ENCODE assay signal across 12 mouse cellular contexts in the genomic region with DNA sequence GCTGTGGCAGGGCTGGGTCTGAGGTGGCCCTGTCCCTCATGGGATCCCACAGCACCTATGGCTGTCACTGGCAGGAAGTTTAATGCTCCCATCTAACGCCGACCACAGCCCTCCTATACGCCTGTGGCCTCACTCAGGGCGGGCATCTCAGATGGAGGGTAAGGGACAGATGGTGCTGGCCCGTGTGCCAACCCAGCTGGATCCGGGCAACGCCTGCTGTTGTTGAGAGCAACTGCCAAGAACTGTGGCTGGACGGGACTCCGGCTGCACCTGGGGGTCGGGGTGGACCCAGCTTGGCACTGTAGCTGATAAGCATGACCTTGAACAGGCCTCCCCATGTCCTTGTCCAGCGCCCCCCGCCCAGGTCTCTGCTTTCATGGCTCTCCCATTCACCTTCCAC. TPM values are rescaled to one million over a fixed set of nuclear protein-coding genes. Genes with fewer than 3 reads are reported as not detected.
DNase-seq lines count a peak whose midpoint lies in the region; ATAC-seq and TF ChIP-seq lines count a peak whose summit lies in the region.
"Had no signal": no experiment of that assay in that cellular context is flagged by ENCODE, and none has a peak within 500 bp of the region (broad histone marks: within the 10 kb centered on the region; RNA-seq: fewer than 3 reads in every experiment).

No protein-coding gene starts in this region.

- no peak for DNase-seq in hindbrain, embryonic 11.5 days (ENCODE audit: low spot score)
- DNase-seq in midbrain, postnatal 0 days (ENCODE audit: low spot score): peak; percentile 57
- peak; percentile 74 for DNase-seq in cerebellum, adult 9-10 months
- no peak for DNase-seq in adrenal gland, postnatal 14 days
- no peak for DNase-seq in kidney, adult 18-20 months
- DNase-seq: lung, postnatal 36 days; right cerebral cortex, adult 18-20 months had no signal

- H3K4me2 ChIP-seq in hindbrain, embryonic 13.5 days: no peak overlapping the region
- no peak overlapping the region for H3K4me2 ChIP-seq in hindbrain, embryonic 11.5 days (replicated peaks; ENCODE audit: low read depth, low read length)
- no peak overlapping the region for H3K4me2 ChIP-seq in midbrain, postnatal 0 days (ENCODE audit: low read depth, low read length, poor library complexity, severe bottlenecking)
- no peak overlapping the region for H3K4me2 ChIP-seq in midbrain, embryonic 16.5 days (ENCODE audit: low read length)
- H3K4me2 ChIP-seq: hindbrain, embryonic 12.5 days had no signal

- H3K36me3 ChIP-seq in hindbrain, embryonic 13.5 days: no peaks in the 10 kb centered on the region
- no peaks in the 10 kb centered on the region for H3K36me3 ChIP-seq in hindbrain, embryonic 11.5 days (ENCODE audit: control insufficient read depth, insufficient read depth, low read length)
- no peaks in the 10 kb centered on the region for H3K36me3 ChIP-seq in midbrain, postnatal 0 days (ENCODE audit: insufficient read depth, low read length)
- H3K36me3 ChIP-seq in midbrain, embryonic 16.5 days (ENCODE audit: control insufficient read depth, insufficient read depth, low read length): no peaks in the 10 kb centered on the region
- H3K36me3 ChIP-seq: hindbrain, embryonic 12.5 days had no signal

- H3K27ac ChIP-seq in hindbrain, embryonic 13.5 days: no peak overlapping the region
- no peak overlapping the region for H3K27ac ChIP-seq in hindbrain, embryonic 11.5 days (ENCODE audit: low read depth, low read length)
- H3K27ac ChIP-seq in midbrain, postnatal 0 days (ENCODE audit: low read depth, low read length): no peak overlapping the region
- no peak overlapping the region for H3K27ac ChIP-seq in midbrain, embryonic 16.5 days (ENCODE audit: low read length)
- H3K27ac ChIP-seq: heart, adult 2 months; hindbrain, embryonic 12.5 days had no signal

- TF ChIP-seq CTCF in midbrain, postnatal 0 days (IDR thresholded peaks at IDR 0.05): no peak

- no peak overlapping the region for H3K9ac ChIP-seq in hindbrain, embryonic 13.5 days
- H3K9ac ChIP-seq in hindbrain, embryonic 11.5 days (ENCODE audit: low read depth, low read length): no peak overlapping the region
- H3K9ac ChIP-seq in midbrain, postnatal 0 days (replicated peaks; ENCODE audit: low read length, poor library complexity, severe bottlenecking): no peak overlapping the region
- no peak overlapping the region for H3K9ac ChIP-seq in midbrain, embryonic 16.5 days (ENCODE audit: low read depth, low read length)
- H3K9ac ChIP-seq: hindbrain, embryonic 12.5 days had no signal

- H3K4me1 ChIP-seq in hindbrain, embryonic 13.5 days (replicated peaks): peaks cover 21% of the 10 kb centered on the region
- peaks cover 3% of the 10 kb centered on the region for H3K4me1 ChIP-seq in hindbrain, embryonic 11.5 days (replicated peaks; ENCODE audit: control insufficient read depth, insufficient read depth, low read length)
- no peaks in the 10 kb centered on the region for H3K4me1 ChIP-seq in midbrain, postnatal 0 days (ENCODE audit: insufficient read depth, low read length)
- H3K4me1 ChIP-seq in midbrain, embryonic 16.5 days (ENCODE audit: control insufficient read depth, insufficient read depth, low read length): no peaks in the 10 kb centered on the region

- H3K9me3 ChIP-seq in hindbrain, embryonic 13.5 days: no peaks in the 10 kb centered on the region
- H3K9me3 ChIP-seq in hindbrain, embryonic 11.5 days (ENCODE audit: control insufficient read depth, low read length): no peaks in the 10 kb centered on the region
- no peaks in the 10 kb centered on the region for H3K9me3 ChIP-seq in midbrain, postnatal 0 days (ENCODE audit: low read length)
- H3K9me3 ChIP-seq in midbrain, embryonic 16.5 days (replicated peaks; ENCODE audit: control insufficient read depth, low read length, poor library complexity, severe bottlenecking): no peaks in the 10 kb centered on the region
- H3K9me3 ChIP-seq: hindbrain, embryonic 12.5 days had no signal

- peaks cover 78% of the 10 kb centered on the region for H3K27me3 ChIP-seq in hindbrain, embryonic 13.5 days
- H3K27me3 ChIP-seq in hindbrain, embryonic 11.5 days (ENCODE audit: control insufficient read depth, insufficient read depth, low read length): peaks cover 12% of the 10 kb centered on the region; the same call in 1 of the 2 replicates
- no peaks in the 10 kb centered on the region; the same call in none of the 2 replicates for H3K27me3 ChIP-seq in midbrain, postnatal 0 days (ENCODE audit: insufficient read depth, low read length)
- H3K27me3 ChIP-seq in midbrain, embryonic 16.5 days (ENCODE audit: control insufficient read depth, insufficient read depth, low read depth, low read length): 0 out of 2 replicates have a peak, but pooled peaks cover 3% of the 10 kb centered on the region

- ATAC-seq in hindbrain, embryonic 13.5 days (ENCODE audit: low FRiP score): peak; percentile 12; the same call in 1 of the 2 replicates
- ATAC-seq in hindbrain, embryonic 11.5 days (ENCODE audit: low FRiP score): no peak
- ATAC-seq in midbrain, postnatal 0 days (ENCODE audit: low FRiP score): no peak
- no peak for ATAC-seq in midbrain, embryonic 16.5 days
- ATAC-seq: intestine, postnatal 0 days had no signal

- 68% methylated on average over 12 of the region's 12 CpGs for WGBS in hindbrain, embryonic 13.5 days
- 85% methylated on average over 12 of the region's 12 CpGs for WGBS in hindbrain, embryonic 11.5 days
- WGBS in midbrain, postnatal 0 days: 73% methylated on average over 12 of the region's 12 CpGs
- WGBS in midbrain, embryonic 16.5 days: 80% methylated on average over 12 of the region's 12 CpGs

- H3K4me3 ChIP-seq in hindbrain, embryonic 13.5 days: no peak overlapping the region
- no peak overlapping the region for H3K4me3 ChIP-seq in hindbrain, embryonic 11.5 days (ENCODE audit: low read depth, low read length)
- no peak overlapping the region for H3K4me3 ChIP-seq in midbrain, postnatal 0 days (ENCODE audit: low read depth, low read length)
- H3K4me3 ChIP-seq in midbrain, embryonic 16.5 days (ENCODE audit: low read depth, low read length): no peak overlapping the region
- H3K4me3 ChIP-seq: heart, adult 2 months; hindbrain, embryonic 12.5 days had no signal

RNA-seq across cellular contexts. Expression of gene Micall2, which starts 47.8 kb away (rescaled TPM):
- 8.1 TPM in 2 replicates for polyA plus RNA-seq in hindbrain, embryonic 13.5 days (2015; fragmentation: Nextera tagmentation; extraction: Ambion mirVana)
- 4.0 and 4.9 TPM in 2 replicates for polyA plus RNA-seq in hindbrain, embryonic 11.5 days (2014; fragmentation: Nextera tagmentation; extraction: Ambion mirVana)
- total RNA-seq in midbrain, postnatal 0 days (2014; rRNA removed): 10.8 and 16.6 TPM in 2 replicates
- polyA plus RNA-seq in midbrain, postnatal 0 days (2015; fragmentation: Nextera tagmentation; extraction: Ambion mirVana): 15.1 and 17.4 TPM in 2 replicates
- 14.7 and 15.2 TPM in 2 replicates for polyA plus RNA-seq in midbrain, embryonic 16.5 days (2015; fragmentation: Nextera tagmentation; extraction: Ambion mirVana)
- total RNA-seq in adrenal gland, postnatal 14 days (2021): 8.0 and 8.7 TPM in 2 replicates

Comparison
In these comparisons a context has a peak if more than half of its experiments do, and no peak if none do; other contexts are left out.
1. DNase-seq: peak in midbrain, postnatal 0 days (single experiment) and cerebellum, adult 9-10 months (single experiment); none in hindbrain, embryonic 11.5 days (single experiment), adrenal gland, postnatal 14 days (single experiment) and kidney, adult 18-20 months (single experiment).